Mouse (Mus musculus) left cerebral cortex, postnatal 10 days (tissue): Measurements from ENCODE around the gene Rnf215. TPM values are rescaled to one million over a fixed set of nuclear protein-coding genes. Genes with fewer than 3 reads are reported as not detected.
A peak's percentile ranks its signal among the peaks of the same experiment; 100 is the strongest.

Experiments used
- DNase-seq, 2 experiments: peaks; one replicate each; pipeline ENCODE4 v3.0.0; 2021 to 2022; ENCODE audit warnings: low spot score in 2 of 2, mixed read lengths in 1 of 2; ENCODE audit errors: extremely low spot score in 1 of 2
- intact Hi-C: fragments of 180-260 bp; cut with DNase I; formaldehyde crosslinking; loops from one replicate; pipeline ENCODE4 v1.15.1; 2025
- total RNA-seq, 2 experiments: library from RNA; stranded (reverse); gene quantifications; 2 replicates each; pipeline ENCODE4 v1.2.3; 2021

Gene Rnf215
- total RNA-seq, 2 experiments from 2014 or later, result 43.4 to 45.8 TPM

DNA sequence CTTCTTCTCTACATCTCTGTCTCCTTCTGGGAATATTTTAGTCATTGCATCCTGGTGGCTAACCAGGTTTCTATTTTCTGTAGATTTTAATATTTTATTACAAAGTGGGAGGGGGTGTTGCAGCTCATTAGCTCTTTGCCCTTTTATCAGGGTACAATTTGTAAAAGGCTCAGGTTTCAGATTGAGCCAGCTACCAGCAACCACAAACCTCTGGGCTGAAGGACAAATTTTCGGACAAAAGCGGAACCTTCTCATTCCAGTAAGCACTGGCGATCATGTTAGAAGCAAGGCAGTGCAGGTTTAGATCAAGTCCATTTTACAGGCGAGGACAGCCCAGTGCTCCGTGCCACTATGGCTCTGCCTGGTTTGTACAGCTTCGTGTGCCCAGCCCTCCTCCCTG lies 602 bp upstream of the Rnf215 start:
- no peak for DNase-seq
- intact Hi-C loops, result loop anchor here (2.0 kb wide), 1 partner anchor 26 kb away; the partner anchor contains the start of genes Ccdc157 and Sf3a1

DNA sequence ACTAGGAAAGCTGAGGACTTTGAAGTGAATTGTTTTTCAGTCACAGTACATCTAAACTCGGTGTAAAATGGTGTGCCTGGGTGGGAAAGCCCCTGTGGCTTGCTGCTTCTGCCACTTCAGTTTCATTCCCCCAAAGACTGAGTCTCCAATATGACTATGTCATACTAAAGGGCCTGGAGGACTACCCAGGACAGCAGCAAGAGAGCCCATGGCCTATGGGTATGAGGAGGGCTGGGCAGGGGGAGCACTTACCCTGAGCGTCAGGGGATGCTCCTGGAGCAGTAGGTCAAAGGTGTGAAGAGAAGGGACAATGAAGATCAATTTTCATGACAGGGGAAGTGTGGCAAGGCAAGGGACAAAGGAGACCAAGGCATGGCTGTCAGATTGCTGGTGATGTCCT lies 4.0 kb downstream of the Rnf215 start:
- intact Hi-C loops, result loop anchor here (5.0 kb wide), 1 partner anchor 78 kb away; the partner anchor contains the start of gene Castor1
- no peak for DNase-seq

DNA sequence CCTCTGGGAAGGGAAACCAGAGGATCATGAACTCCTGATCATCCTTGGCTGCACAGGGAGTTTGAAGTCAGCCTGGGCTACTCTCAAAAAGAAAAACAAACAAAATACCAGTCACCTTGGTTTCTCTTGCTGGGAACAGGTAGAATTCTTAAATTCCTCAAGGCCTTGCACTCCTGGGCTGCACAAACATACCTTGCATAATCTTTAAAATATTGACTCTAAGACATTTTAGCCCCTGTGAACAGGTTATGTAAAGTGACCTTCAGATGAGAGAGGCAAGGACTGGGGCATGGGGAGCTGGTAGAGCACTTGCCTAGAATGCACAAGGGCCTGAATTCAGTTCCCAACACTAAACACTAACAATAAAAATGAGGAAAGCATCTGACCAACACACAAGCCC lies 6.5 kb downstream of the Rnf215 start:
- intact Hi-C loops, result no loop called here
- no peak for DNase-seq

DNA sequence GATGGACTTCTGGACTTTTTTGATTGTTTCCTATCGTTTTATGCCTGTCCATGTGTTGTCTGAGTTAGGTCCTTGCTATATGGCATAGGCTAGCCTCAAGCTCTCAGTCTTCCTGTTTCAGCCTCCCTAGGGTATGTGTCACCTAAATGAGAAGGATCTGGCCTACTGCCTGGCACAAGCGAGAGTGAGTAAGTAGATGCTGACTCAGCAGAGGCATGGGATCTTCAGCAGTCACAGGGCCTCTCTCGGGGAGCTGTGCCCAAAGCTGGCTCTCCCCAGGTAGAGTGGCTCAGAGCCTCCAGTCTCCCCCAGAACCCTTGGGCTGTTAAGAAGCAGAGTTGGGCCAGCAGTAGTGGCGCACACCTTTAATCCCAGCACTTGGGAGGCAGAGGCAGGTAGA lies 7.3 kb downstream of the Rnf215 start:
- intact Hi-C loops, result no loop called here
- DNase-seq, result no peak

DNA sequence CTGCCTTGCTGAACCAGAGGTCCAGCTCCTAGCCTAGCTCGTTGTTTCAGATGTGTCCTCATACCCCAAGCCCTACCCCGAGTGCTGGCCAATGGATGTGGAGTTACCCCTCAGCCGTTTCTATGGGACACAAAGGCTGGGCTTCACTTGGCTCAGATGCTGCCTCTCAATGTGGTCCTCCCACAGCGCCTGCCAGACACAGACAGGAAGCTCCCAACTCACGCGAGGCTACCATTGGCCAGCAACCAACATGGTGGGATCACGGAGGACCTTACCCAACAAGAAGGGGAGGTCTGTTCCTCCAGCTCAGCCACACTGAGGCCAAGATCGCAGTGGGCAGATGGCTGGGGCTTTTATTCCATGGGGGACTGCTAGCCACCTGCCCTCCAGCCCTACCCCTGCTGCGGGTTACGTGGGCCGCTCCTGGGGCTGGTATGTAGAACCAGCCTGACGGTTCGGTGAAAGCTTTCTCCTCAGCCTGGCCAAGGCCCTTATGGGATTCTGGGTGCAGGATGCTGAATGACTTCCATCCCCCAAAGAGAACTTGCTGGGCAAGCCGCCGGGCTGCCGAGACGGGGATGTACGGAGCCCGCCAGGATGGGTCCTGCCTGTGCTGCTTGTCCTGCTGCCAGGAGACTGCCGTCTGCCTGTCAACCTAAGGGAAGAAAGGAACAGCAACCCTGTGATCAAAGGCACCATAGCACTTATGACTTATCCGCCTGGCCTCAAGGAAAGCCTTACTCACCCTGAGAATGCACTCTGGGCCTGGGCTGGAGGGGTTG lies 8.5 kb downstream of the Rnf215 start:
- intact Hi-C loops, result no loop called here
- peak; percentile 30 to 45 for DNase-seq

DNA sequence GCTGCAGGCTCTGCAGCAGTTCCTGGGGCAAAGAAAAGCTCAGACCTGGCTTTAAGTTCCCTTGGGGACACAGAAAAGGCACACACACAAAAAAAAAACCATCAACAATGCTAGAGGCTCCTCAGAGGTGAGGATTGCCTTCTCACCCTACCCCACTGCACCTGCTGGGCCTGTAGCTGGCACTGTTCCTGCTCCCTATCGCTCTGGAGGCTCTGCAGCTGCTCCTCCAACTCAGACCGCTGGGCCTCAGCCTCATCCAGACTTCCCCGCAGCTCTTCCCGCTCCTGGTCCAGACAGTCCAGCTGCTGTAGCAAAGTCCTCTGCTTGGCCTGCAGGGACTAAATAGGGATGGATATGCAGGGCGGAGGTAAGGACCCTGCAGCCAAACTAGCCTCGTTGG lies 11.4 kb downstream of the Rnf215 start:
- peak in 1 of 2 experiments; percentile 43 for DNase-seq
- intact Hi-C loops, result no loop called here

DNA sequence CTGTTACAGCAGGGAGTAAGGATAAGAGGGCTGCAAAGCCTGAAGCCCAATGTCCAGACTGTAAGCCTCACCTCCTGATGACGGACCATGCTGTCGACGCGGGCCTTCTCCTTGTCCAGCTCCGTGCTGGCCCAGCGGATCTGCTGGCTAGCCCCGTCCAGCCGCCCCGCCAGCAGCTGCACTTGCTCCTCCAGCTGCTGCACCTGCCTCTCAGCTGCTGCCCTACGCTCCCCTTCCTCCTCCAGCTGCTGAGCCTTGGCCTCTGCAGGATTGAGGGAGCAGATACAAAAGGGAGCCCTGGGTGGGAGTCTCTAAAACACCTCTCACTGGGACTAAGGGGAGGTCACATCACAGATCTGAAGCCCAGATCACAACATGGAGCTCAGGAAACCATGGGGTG lies 12.1 kb downstream of the Rnf215 start:
- intact Hi-C loops, result no loop called here
- DNase-seq, result peak in 1 of 2 experiments; percentile 20

DNA sequence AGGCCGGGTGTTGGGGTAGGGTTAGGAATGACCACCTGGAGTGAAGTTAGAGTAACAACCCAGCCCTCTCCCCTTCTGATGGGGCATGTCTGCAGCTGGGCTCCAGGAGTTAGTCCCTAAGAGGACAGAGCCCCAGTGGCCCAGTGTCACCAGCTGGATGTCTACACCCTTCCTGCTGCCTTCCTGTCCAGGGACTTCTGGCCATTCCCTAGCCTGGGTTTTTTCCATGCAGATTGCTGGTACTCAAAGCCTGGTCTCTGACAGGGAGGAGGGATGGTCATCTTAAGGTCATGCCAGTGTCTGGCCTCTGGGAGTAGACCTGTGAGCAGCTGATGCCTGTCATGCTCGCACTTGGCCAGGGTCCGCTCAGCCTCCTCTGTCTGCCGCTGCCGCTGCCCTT lies 13.1 kb downstream of the Rnf215 start:
- peak in 1 of 2 experiments; percentile 21 for DNase-seq
- intact Hi-C loops, result no loop called here

DNA sequence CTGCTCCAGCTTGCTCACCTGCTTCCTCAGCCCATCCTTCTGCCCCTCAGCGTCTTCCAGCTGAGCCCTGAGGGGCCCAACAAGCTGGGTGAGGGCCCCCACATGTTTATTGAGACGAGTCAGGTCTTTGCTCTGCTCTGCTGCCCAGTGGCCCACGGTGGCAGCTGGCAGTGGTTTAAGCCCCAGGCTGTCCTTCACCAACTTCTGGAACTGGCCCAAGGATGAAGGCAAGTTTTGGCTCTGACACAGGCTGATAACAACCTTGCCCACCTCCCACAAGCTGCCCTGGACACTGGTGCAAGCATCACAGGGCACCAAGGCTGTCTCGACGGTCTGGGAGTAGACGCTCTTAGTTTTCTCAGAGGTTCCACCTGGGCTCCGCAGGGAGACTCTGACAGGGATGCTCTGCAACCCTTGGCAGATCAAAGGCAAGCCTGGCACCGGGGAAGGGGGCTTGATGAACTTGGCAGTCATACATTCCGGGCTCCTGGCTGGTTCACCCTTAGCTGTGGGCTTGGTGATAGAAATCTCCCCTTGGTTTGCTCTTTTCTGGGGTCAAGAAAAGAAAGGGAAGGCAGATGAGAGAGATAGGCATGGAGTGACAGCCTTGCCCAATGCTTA lies 13.6 kb downstream of the Rnf215 start:
- DNase-seq, result peak in 1 of 2 experiments; percentile 15
- intact Hi-C loops, result no loop called here

DNA sequence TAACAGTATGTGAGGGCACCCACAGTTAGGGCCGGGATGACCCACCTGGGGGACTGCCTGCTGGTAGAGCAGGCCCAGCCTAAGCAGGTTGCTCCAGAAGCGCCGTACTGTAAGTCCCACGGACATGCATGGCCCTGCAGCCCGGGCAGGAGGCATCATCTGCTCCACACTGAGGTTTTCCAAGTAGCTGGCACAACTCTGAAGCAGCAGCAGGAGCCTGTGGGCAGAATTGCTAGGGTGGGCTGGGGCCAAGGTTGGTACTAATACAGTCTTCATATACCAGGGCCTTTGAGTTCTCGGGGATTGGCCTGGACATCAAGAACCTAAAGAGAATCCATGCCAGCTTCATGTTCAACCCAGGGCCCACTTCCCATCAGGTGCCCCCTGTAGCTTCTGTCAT lies 14.9 kb downstream of the Rnf215 start:
- DNase-seq, result no peak
- intact Hi-C loops, result no loop called here

DNA sequence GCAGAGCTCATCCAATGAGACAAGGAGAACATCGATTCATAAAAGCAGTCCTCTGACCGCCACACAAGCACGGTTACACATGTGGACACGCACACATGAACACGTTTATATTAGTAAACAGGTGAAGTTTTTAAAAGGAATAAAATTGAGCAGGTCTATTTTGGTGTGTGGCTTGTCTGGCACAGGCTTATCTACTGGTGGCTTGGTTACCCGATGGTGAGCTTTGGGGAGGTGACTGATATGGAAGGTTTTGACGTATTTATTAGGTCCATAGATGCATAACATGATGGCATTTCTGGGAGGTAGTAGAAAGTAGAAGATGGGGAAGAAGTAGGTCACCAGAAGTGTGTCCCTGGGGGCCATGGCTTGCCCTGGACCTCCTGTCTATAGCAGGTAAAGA lies 18.7 kb downstream of the Rnf215 start:
- no peak for DNase-seq
- intact Hi-C loops, result no loop called here

DNA sequence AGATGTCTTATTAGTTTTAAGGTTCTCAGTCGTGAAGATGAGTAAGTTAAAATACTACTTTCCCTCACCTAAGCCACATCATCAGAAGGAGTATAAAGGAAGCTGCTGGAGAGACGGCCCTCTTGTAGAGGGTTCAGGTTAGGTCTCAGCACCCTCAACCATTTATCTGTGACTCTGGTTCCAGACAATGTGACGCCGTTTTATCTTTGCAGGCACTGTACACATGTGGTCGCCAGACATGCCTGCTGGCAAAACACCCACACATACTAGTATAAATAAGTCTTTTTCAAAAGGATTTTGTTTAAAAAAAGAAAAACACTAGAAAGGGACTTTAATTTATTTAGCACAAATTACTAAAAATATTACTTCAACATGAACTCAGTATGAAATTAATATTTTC lies 20.6 kb downstream of the Rnf215 start:
- intact Hi-C loops, result no loop called here
- no peak for DNase-seq

DNA sequence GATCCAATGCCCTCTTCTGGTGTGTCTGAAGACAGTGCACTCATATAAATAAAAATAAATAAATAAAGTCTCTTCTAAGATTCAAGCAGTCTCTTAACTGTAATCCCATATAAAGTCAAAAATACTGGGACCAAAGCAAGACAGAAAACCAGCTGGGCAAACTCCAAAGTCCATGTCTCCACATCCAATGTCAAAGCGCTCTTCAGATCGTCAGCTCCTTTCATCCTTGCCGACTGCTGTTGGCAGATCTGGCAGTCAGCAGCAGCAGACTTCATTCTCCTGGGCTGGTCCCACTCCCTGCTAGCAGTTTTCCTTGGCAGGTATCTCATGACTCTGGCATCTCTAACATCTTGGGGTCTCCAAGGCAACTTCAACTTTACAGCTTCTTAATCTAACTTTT lies 23.7 kb downstream of the Rnf215 start:
- no peak for DNase-seq
- intact Hi-C loops, result no loop called here

DNA sequence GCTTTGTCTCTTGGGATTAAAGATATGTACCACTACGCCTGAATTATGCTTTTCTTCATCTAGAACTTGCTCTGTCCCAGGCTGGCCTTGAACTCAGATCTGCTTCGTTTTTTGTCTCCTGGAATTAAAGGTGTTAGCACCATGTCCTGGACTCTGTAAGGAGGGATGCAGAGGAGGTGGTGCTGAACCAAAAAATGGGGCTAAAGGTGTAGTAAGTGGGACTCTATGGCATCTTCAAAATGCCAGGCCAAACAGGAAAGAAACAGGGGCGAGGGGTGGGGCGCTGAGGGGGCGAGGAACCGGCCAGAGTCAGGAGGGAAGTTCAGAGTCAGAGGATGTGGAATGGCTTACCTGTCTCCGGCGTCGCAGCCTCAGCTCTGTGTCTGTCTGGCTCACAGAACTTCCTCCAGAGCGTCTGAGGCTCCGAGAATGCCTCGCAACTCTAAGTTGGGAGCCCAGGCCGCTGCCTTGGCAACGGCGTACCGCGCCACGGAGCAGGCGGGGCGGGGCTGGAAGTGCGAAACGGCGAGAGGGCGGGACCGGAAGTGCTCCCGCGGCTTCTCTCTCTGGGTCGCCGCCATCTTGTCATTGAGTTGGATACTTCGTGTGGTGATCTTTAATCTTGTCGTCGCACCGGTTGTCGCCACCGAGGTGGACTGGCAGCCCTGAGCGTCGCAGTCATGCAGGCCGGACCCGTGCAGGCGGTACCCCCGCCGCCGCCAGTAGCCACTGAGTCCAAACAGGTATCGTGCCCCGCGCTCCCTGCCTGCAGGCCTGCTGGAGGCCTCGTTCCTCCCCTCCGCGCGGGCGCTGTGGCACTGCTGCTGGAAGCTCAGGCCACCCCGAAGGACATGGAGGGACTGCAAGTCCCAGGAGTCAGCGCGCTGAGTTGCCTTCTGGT lies 25.1 kb downstream of the Rnf215 start, which contains the start of the genes Ccdc157 and Sf3a1:
TSS of gene Ccdc157 (minus strand) at position 486 of the 901 bp plus-strand sequence.
TSS of gene Sf3a1 (plus strand) at position 543 of the 901 bp plus-strand sequence.
- intact Hi-C loops, result loop anchor here (2.0 kb wide), 2 partner anchors 25 to 59 kb away; partner anchors contain the start of genes Castor1 and Rnf215
- peak; percentile 90 to 97 for DNase-seq

DNA sequence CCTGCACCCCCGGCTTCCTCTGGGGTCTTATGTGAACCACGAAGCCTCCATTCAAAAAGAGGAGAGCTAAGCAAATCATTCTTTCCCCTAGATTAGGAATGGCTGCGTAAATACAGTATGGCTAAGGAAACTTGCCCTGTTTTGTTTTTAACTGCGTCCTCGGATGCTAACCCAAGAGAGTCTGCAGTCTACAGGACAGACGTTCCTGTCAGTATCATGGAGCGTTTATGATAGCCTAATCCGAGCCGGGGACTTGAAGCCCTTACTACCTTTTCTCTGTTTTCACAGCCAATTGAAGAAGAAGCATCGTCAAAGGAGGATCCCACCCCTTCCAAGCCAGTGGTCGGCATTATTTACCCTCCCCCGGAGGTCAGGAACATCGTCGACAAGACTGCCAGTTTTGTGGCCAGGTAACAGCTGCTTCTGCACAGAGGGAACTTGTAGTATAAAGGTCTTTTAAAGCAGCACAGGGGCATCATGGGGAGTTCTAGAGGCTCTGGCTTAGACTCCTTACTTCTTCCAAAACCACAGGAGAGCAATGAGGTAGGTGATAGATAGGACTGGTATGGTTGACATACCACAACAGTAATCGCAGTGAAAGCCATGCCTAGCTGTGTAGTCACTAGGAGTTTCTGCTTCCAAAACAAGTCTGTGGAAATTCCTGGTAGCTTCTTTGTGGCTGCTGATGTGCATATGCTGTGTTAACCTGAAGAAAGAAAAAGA lies 25.9 kb downstream of the Rnf215 start:
- intact Hi-C loops, result loop anchor here (2.0 kb wide), 2 partner anchors 26 to 58 kb away; partner anchors contain the start of genes Castor1 and Rnf215
- DNase-seq, result no peak

DNA sequence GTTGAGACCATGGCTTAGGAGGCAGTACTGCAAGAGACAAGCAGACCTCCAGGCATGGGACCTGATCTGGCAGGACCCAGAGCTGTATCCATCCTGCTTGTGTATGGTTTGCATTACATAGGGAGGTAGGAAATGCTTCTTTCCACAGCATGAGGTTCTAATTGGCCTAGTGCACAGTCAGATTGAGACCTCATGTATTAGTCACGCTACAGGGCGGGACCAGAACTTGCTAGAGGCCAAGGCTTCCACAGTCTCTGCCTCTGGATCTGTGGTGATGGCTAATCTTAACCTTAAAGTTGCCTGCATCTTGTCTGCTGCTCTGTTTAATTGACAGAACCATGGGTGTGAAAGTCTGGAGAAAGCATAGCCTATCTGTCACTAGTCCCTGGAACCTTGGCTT lies 29.7 kb downstream of the Rnf215 start:
- intact Hi-C loops, result no loop called here
- DNase-seq, result no peak

DNA sequence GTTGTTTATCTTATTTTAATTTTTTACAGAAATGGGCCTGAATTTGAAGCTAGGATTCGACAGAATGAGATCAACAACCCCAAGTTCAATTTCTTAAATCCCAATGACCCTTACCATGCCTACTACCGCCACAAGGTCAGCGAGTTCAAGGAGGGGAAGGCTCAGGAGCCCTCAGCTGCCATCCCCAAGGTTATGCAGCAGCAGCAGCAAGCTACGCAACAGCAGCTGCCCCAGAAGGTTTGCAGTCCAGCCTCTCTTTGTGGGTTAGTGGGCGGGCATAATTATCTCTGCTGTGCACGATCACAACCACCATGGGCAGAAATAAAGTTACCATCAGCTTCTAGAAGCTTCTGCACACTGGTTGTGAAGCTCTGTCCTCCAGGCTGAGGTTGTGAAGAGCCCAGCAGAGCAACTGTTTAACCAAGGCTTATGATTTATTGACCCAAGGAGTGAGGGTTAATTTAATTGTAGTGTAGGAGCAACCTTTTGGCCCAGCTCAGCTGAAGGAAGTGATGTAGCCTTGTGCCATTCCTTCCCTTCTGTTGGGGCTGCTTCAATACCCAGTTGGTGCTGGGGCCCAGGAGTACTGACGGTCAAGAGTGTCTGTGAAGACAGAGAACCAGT lies 31.6 kb downstream of the Rnf215 start:
- DNase-seq, result no peak
- intact Hi-C loops, result no loop called here

DNA sequence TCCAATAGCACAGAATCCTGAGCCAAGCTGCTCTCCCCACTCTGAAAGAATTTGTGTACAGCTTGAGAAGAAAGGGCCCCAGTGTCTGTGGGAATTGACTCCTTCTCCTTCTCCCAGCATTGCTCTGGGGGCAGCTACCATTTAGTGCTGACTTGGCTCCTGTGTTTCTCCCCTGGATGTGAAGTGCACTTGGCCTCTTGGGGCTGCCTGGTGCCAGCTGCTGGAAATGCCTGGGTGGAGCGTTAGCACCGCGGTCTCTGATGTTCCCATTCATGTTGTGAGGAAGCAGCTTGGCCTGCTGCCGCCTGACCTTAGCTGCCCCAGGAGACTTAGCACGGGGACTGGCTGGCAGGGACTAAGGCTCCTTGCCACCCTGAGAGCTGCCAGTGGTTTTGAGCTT lies 39.6 kb downstream of the Rnf215 start:
- DNase-seq, result peak; percentile 71 to 75
- intact Hi-C loops, result no loop called here
